Mouse (Mus musculus) spleen, postnatal 36 days (tissue): Measurements from ENCODE around the gene Nanp.

Source experiments
- DNase-seq, 2 experiments: peaks; one replicate each; pipeline ENCODE4 v3.0.0; 2022; ENCODE audit warnings: low spot score in 2 of 2, mixed read lengths in 1 of 2

Gene Nanp

GRCm38 (mm10) chr2:151039232-151039695 is at the start of gene Nanp, which contains the start of gene Ninl:
Gene Nanp, minus strand, starts transcription at chr2:151039398.
Gene Ninl, minus strand, starts transcription at chr2:151039382.
- peak; percentile 93 to 96 for DNase-seq

- no peak for DNase-seq
Measured at GRCm38 (mm10) chr2:151056637-151057036, 17.4 kb upstream of the Nanp start.

- DNase-seq: no peak
Measured at GRCm38 (mm10) chr2:151040411-151040810, 1.2 kb upstream of the Nanp start.

- DNase-seq: no peak
Measured at GRCm38 (mm10) chr2:151039726-151040125, 528 bp upstream of the Nanp start.

- DNase-seq: peak in 1 of 2 experiments; percentile 26
Measured at GRCm38 (mm10) chr2:151038811-151039222, 381 bp downstream of the Nanp start.

GRCm38 (mm10) chr2:151037876-151038552 is 1.2 kb downstream of the Nanp start:
- DNase-seq: peak; percentile 26 to 53

GRCm38 (mm10) chr2:151037292-151037691 is 1.9 kb downstream of the Nanp start:
- DNase-seq: no peak

- DNase-seq: no peak
Measured at GRCm38 (mm10) chr2:151036721-151037120, 2.5 kb downstream of the Nanp start.

GRCm38 (mm10) chr2:151034435-151034834 is 4.8 kb downstream of the Nanp start:
- no peak for DNase-seq

- DNase-seq: no peak
Measured at GRCm38 (mm10) chr2:151021158-151021557, 18.0 kb downstream of the Nanp start.

GRCm38 (mm10) chr2:151015316-151015715 is 23.9 kb downstream of the Nanp start:
- no peak for DNase-seq

- peak in 1 of 2 experiments; percentile 12 for DNase-seq
Measured at GRCm38 (mm10) chr2:151011273-151011672, 27.9 kb downstream of the Nanp start.

- DNase-seq: no peak
Measured at GRCm38 (mm10) chr2:151009515-151010085, 29.6 kb downstream of the Nanp start.

GRCm38 (mm10) chr2:151008939-151009509 is 30.2 kb downstream of the Nanp start:
- DNase-seq: peak; percentile 55 to 67

- peak in 1 of 2 experiments; percentile 3 for DNase-seq
Measured at GRCm38 (mm10) chr2:151008517-151008932, 30.7 kb downstream of the Nanp start.

- DNase-seq: no peak
Measured at GRCm38 (mm10) chr2:151008006-151008405, 31.2 kb downstream of the Nanp start.

GRCm38 (mm10) chr2:151006281-151006945 is 32.8 kb downstream of the Nanp start:
- no peak for DNase-seq

- DNase-seq: no peak
Measured at GRCm38 (mm10) chr2:151004390-151004789, 34.8 kb downstream of the Nanp start.

- no peak for DNase-seq
Measured at GRCm38 (mm10) chr2:151003796-151004195, 35.4 kb downstream of the Nanp start.

GRCm38 (mm10) chr2:151001619-151002175 is 37.5 kb downstream of the Nanp start:
- DNase-seq: no peak

GRCm38 (mm10) chr2:151000402-151001178 is 38.6 kb downstream of the Nanp start:
- no peak for DNase-seq
